Mouse (Mus musculus): Measurements from ENCODE around the gene Runx2.

Gene Runx2

DNA sequence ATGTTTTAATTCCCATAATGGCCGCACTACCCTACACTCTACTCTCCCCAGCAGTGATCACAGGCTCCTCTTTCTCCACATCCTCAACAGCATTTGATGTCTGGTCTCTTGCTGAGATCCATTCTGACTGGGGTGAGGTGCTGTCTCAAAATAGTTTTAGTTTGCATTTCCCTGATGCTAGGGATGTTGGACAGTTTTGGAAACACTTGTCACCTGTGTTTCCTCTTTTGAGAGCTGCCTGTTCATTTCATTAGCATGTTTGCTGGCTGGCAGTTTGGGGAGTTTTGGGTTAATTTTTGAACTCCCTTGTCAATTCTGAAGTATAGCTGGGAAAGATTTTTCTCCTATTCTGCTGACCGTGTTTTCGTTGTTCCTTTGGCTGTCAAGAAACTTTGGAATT, 340.3 kb downstream of the Runx2 start:
- peak; percentile 28 for DNase-seq (ENCODE audit: low read depth, low spot score)

DNA sequence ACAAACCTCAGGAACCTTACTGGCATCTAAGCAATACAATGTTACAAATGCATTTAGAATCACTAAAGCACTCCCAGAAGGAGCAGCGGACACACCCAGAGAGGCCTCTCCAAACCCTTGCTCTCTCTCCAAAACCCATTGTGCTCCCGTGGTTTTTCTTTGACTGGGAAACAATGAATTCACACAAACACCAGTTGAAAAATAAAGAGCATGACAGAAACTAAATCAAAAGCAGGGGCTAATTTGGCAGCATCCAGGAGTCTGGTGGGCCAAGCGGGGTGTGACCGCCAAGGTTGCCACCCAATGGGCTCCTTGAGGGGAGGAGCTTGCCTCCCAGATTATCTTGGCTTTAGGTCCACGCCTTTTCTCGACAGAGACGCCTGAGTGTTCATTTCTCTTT, 341.9 kb downstream of the Runx2 start:
- DNase-seq (ENCODE audit: low read depth, low spot score): no peak

DNA sequence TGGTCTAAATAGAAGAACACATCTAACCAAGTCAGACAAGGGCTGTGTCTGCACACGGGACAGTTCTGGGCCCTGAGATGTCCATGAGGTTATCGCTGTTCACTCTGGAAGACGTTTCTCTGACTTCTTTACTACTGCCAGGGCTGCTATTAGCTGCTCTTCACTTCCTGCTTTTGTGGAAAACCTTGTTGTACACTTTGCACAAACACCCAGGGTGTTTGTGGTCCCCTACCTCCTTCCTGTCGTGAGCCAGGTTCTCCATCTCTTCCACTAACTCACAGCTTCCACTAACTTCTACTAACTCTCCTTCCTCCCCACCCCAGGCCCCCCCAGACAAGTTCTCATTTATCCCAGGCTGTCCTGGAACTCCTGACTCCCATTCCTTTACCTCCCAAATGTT, 350.9 kb downstream of the Runx2 start:
- no peak for DNase-seq (ENCODE audit: low read depth, low spot score)

DNA sequence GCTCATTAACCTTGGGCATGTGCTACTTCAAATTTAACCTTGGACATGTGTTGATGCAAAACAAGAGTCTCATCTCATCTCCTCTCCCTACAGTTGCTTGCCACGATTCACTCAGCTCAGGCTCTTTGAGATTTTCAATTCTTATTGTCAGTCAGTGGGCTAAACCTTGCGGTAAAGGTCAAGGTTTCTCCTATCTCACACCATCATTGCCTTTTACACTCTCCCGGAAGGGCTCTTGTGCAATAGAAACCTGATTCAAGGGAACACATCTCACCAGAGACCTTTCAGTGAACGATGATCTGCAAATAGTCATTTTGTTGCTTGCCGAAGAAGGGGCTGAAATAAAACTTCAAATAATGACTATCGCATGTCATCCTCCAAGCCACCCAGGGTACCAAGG, 354.4 kb downstream of the Runx2 start:
- no peak for DNase-seq (ENCODE audit: low read depth, low spot score)

DNA sequence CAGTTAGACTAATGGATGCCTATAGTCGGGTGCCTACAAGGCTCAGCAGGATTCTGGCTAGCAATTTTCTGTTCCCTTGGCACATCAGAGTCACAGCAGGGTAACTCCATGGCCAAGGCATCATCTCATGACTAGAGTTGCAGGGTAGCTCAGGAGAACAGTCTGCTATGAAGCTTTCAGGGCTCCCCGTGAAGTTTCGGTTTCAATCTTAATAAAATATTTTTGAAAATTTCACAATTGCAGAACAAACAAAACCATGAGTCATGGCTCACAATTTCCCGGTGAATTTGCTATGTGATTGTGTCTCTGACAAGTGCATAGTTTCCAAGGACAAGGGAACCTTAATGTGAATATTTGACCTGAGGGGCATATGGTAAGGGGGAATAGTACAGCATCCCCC, 355.6 kb downstream of the Runx2 start:
- DNase-seq (ENCODE audit: low read depth, low spot score): peak; percentile 54

DNA sequence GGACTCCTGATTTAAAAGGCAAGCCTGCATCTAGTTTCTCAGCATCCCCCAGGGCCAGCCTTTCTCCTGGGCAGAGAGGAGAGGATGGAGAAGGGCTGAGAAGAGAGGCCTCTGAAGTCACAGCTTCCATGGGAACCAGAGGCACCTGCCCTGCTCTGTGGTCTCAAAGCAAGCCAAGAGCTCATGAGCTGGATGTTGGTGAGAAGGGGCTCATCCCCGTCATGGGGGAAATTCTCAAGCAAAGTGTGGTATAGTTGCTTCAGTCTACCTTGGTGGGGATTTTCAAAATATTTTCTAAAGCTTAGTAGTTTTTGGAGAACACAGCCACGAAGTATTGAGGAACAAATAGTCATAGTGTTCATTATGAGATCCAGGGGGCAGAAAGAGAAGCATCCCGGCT, 357.9 kb downstream of the Runx2 start:
- no peak for DNase-seq (ENCODE audit: low read depth, low spot score)

DNA sequence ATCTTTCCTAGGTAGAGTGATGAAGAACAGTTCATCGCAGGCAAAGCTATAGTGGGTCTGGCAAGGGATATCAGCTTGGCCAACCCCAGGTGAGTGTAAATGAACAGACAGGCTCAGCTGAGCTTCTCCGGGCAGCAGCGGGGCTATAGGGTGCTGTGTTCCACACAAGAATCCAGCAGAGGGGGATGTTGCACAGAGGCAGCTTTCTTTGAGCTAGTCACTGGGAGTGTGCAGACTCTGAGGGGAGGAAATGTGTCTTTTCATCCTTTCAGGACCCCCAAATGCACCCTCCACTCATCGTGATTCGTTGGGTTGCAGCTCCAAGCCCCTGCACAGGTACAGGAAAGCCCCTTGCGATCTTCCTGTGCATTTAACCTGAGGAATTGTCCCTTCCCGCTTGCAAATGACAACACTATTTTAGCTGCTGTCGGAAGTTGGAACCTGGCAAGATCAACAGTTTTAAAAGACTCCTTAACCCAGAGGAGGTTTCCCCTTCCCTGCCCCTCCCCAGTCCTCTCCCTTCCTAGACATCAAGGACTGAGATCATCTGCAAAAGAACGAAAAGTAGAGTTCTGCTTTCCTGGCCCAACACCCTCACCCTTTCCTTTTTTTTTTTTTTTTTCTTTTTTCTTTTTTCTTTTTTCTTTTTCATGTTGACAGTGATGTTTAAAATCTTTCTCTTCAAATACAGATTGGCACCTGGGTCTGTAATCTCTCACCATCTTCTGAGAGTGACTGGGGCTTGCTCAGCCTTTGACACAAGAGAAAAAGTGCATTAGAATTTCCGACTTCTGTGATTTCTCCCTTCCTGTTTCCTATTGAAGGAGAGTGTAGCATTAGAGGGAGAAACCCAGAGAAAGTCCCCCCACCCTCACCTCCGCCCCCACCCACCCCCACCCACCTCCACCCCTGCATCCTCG, 358.7 kb downstream of the Runx2 start:
- peak; percentile 51 for DNase-seq (ENCODE audit: low read depth, low spot score)

DNA sequence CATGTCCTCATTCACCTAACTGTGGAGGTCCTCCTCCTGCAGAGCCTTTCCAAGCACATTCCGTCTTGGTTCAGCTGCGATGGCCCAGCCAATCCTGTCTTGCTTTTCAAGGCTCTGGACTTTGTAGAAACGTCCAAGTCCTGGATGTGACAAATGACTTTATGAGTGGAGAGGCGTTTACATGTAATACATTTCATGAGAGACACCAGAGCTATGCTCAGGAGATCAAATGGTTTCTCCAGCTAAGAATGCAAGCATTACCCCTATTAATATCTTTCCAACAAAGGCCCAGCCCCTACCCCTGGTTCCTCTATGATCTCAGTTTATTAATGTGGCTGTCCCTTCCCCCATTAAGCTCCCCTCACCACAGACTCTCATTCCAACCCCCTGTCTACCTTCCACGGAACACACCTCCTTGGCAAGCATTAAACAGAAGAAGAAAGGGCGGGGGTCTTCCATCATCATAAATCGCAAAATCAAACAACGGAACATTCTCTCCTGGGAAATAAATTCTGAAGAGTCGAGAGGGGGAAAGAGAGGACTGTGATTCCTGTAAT, 364.6 kb downstream of the Runx2 start:
- no peak for DNase-seq (ENCODE audit: low read depth, low spot score)
